Mouse (Mus musculus) granulocyte monocyte progenitor cell, adult 5-6 weeks (primary cell): ENCODE results near the gene Ccdc92b. TPM values are rescaled to one million over a fixed set of nuclear protein-coding genes. Genes with fewer than 3 reads are reported as not detected.

Source experiments
- ATAC-seq: replicated peaks from 2 replicates; pipeline ENCODE4 v1.8.0; 2016; ENCODE audit warnings: mild to moderate bottlenecking, moderate TSS enrichment, inconsistent platforms; ENCODE audit not compliant: poor library complexity, severe bottlenecking
- total RNA-seq, 2 experiments: library from RNA; stranded (forward) in 1 of 2; stranded (reverse) in 1 of 2; fragments of 200-712, 200-1000 nt in 1 of 2; fragments of >200 nt in 1 of 2; fragmentation: Nextera tagmentation in 1 of 2; gene quantifications; 2 replicates each; pipeline ENCODE4 v1.2.3; 2014 to 2017

The Ccdc92b gene
- total RNA-seq, 2 experiments from 2014 or later, result not detected

GRCm38 (mm10) chr11:74649647-74650551 is 30.5 kb downstream of the Ccdc92b start:
- ATAC-seq, result peak; percentile 28

GRCm38 (mm10) chr11:74650576-74651100 is 31.2 kb downstream of the Ccdc92b start:
- no peak for ATAC-seq

- ATAC-seq, result no peak
Measured at GRCm38 (mm10) chr11:74652791-74653191, 33.4 kb downstream of the Ccdc92b start.

GRCm38 (mm10) chr11:74653385-74653784 is 34.0 kb downstream of the Ccdc92b start:
- ATAC-seq, result no peak

- ATAC-seq, result no peak
Measured at GRCm38 (mm10) chr11:74655941-74656340, 36.5 kb downstream of the Ccdc92b start.

GRCm38 (mm10) chr11:74660336-74660735 is 40.9 kb downstream of the Ccdc92b start:
- ATAC-seq, result no peak

GRCm38 (mm10) chr11:74661641-74662040 is 42.2 kb downstream of the Ccdc92b start:
- ATAC-seq, result no peak

- ATAC-seq, result no peak
Measured at GRCm38 (mm10) chr11:74662221-74662620, 42.8 kb downstream of the Ccdc92b start.

GRCm38 (mm10) chr11:74664279-74664678 is 44.9 kb downstream of the Ccdc92b start:
- peak; percentile 54 for ATAC-seq

GRCm38 (mm10) chr11:74664906-74665305 is 45.5 kb downstream of the Ccdc92b start:
- ATAC-seq, result 0 out of 2 replicates have a peak, but pooled peaks have one; percentile 20

GRCm38 (mm10) chr11:74665631-74666283 is 46.4 kb downstream of the Ccdc92b start:
- no peak for ATAC-seq

- ATAC-seq, result no peak
Measured at GRCm38 (mm10) chr11:74666284-74666652, 46.9 kb downstream of the Ccdc92b start.

GRCm38 (mm10) chr11:74666776-74667581 is 47.6 kb downstream of the Ccdc92b start:
- no peak for ATAC-seq

GRCm38 (mm10) chr11:74667582-74668010 is 48.2 kb downstream of the Ccdc92b start:
- no peak for ATAC-seq

- no peak for ATAC-seq
Measured at GRCm38 (mm10) chr11:74668466-74668865, 49.1 kb downstream of the Ccdc92b start.

GRCm38 (mm10) chr11:74668971-74669370 is 49.6 kb downstream of the Ccdc92b start:
- ATAC-seq, result no peak

- no peak for ATAC-seq
Measured at GRCm38 (mm10) chr11:74670151-74670550, 50.7 kb downstream of the Ccdc92b start.

GRCm38 (mm10) chr11:74671013-74671412 is 51.6 kb downstream of the Ccdc92b start:
- no peak for ATAC-seq

- ATAC-seq, result no peak
Measured at GRCm38 (mm10) chr11:74671839-74672238, 52.4 kb downstream of the Ccdc92b start.

GRCm38 (mm10) chr11:74672901-74673513 is 53.6 kb downstream of the Ccdc92b start:
- no peak for ATAC-seq
